24 mouse cellular contexts compared by ENCODE assay signal in genomic region chr14:121270490-121270889, GRCm38 (mm10).
A peak's percentile ranks its signal among the peaks of the same experiment; 100 is the strongest.
DNase-seq lines count a peak whose midpoint lies in the region; ATAC-seq lines count a peak whose summit lies in the region.
"Had no signal": no experiment of that assay in that cellular context is flagged by ENCODE, and none has a peak within 500 bp of the region (broad histone marks: within the 10 kb centered on the region; RNA-seq: fewer than 3 reads in every experiment).

No protein-coding gene starts in this region.

- intact Hi-C loops in heart, postnatal 10 days (cut with DNase I) = no loop called here

- peak overlapping the region; percentile 82 for H3K27ac ChIP-seq in heart, embryonic 15.5 days
- peak overlapping the region; percentile 46; the same call in 1 of the 2 replicates for H3K27ac ChIP-seq in brown adipose tissue, adult 24 weeks (replicated peaks; ENCODE audit: low read depth, low read length)
- H3K27ac ChIP-seq: hindbrain, embryonic 10.5 days; kidney, embryonic 15.5 days; limb, embryonic 12.5 days; liver, embryonic 12.5 days; midbrain, embryonic 12.5 days; stomach, embryonic 15.5 days had no signal

- H3K4me3 ChIP-seq in heart, embryonic 15.5 days = no peak overlapping the region
- 0 out of 2 replicates have a peak overlapping the region, but pooled peaks have one; percentile 4 for H3K4me3 ChIP-seq in brown adipose tissue, adult 24 weeks (ENCODE audit: insufficient read depth, low read depth, low read length)
- H3K4me3 ChIP-seq: hindbrain, embryonic 10.5 days; kidney, embryonic 15.5 days; limb, embryonic 12.5 days; liver, embryonic 12.5 days; midbrain, embryonic 12.5 days; stomach, embryonic 15.5 days had no signal

- WGBS in heart, embryonic 15.5 days = 41% methylated on average over 6 of the region's 6 CpGs

- peaks cover 21% of the 10 kb centered on the region; the same call in 1 of the 2 replicates for H3K36me3 ChIP-seq in heart, embryonic 15.5 days

- ATAC-seq in frontal cortex, adult (ENCODE audit: low TSS enrichment) = peak; percentile 14
- peak; percentile 58 for ATAC-seq in heart, embryonic 15.5 days (replicated peaks; ENCODE audit: insufficient number of reproducible peaks, insufficient read depth, low FRiP score, low read depth)
- ATAC-seq: forebrain, embryonic 14.5 days; liver, embryonic 12.5 days had no signal

- H3K4me2 ChIP-seq in heart, embryonic 15.5 days = no peak overlapping the region
- H3K4me2 ChIP-seq: kidney, embryonic 15.5 days; limb, embryonic 12.5 days; liver, embryonic 12.5 days; midbrain, embryonic 12.5 days; stomach, embryonic 15.5 days had no signal

- no peaks in the 10 kb centered on the region for H3K27me3 ChIP-seq in heart, embryonic 15.5 days
- H3K27me3 ChIP-seq: kidney, embryonic 15.5 days; limb, embryonic 12.5 days; liver, embryonic 12.5 days; midbrain, embryonic 12.5 days; stomach, embryonic 15.5 days had no signal

- peaks cover 22% of the 10 kb centered on the region for H3K4me1 ChIP-seq in heart, embryonic 15.5 days (replicated peaks)
- H3K4me1 ChIP-seq in brown adipose tissue, adult 24 weeks (ENCODE audit: control insufficient read depth, insufficient read depth, insufficient read length, low read length) = no peaks in the 10 kb centered on the region
- H3K4me1 ChIP-seq: hindbrain, embryonic 10.5 days; kidney, embryonic 15.5 days; limb, embryonic 12.5 days; liver, embryonic 12.5 days; midbrain, embryonic 12.5 days; stomach, embryonic 15.5 days had no signal

- H3K9ac ChIP-seq in heart, embryonic 15.5 days = no peak overlapping the region
- H3K9ac ChIP-seq: kidney, embryonic 15.5 days; limb, embryonic 12.5 days; liver, embryonic 12.5 days; midbrain, embryonic 12.5 days; stomach, embryonic 15.5 days had no signal

- H3K9me3 ChIP-seq in heart, embryonic 15.5 days (replicated peaks) = no peaks in the 10 kb centered on the region
- H3K9me3 ChIP-seq: hindbrain, embryonic 10.5 days; kidney, embryonic 15.5 days; limb, embryonic 12.5 days; liver, embryonic 12.5 days; midbrain, embryonic 12.5 days; stomach, embryonic 15.5 days had no signal

- no peak for DNase-seq in frontal cortex, postnatal 14 days (ENCODE audit: low spot score in 2 of 2)
- DNase-seq in heart, adult 8-10 months (ENCODE audit: low spot score) = no peak
- DNase-seq in heart, postnatal 10 days = peak; percentile 21 to 44
- no peak for DNase-seq in T-cell, adult 2 months (ENCODE audit: low spot score)
- DNase-seq: adrenal gland, postnatal 10 days; cerebellum, adult 9-11 months; gastrocnemius, postnatal 14 days; kidney, adult 11 months; kidney, postnatal 36 days; layer of hippocampus, postnatal 36 days; lung, adult 18-20 months; lung, postnatal 10 days; thymus, adult 18-20 months; thymus, postnatal 36 days had no signal

Comparison
In these comparisons a context has a peak if more than half of its experiments do, and no peak if none do; other contexts are left out.
1. DNase-seq: peak in heart, postnatal 10 days (2 of 2); none in frontal cortex, postnatal 14 days (0 of 2), heart, adult 8-10 months (single experiment) and T-cell, adult 2 months (single experiment).